Mouse (Mus musculus) embryonic facial prominence, embryonic 12.5 days (tissue): ENCODE results near the gene Trim43c. TPM values are rescaled to one million over a fixed set of nuclear protein-coding genes. Genes with fewer than 3 reads are reported as not detected.
"Not testable (repeated sequence)": the region's sequence is repeated elsewhere in the genome, so short reads cannot be mapped to it uniquely, and the experiment has no call there.

Source experiments
- ATAC-seq: fragments of 200-750 bp; cut with Nextera tagmentation; 2 replicates; pipeline ENCODE4 v1.8.0; 2017; ENCODE audit not compliant: insufficient number of reproducible peaks, insufficient read depth, low FRiP score, low TSS enrichment
- H3K27ac ChIP-seq: fragments of 300-500 bp; sonication (generic); 2 replicates; pipeline ENCODE4 v1.5.1; 2016; ENCODE audit warnings: mild to moderate bottlenecking
- H3K27me3 ChIP-seq: fragments of 300-500 bp; sonication (generic); 2 replicates; pipeline ENCODE4 v1.6.1; 2016; ENCODE audit warnings: mild to moderate bottlenecking, moderate library complexity
- H3K36me3 ChIP-seq: fragments of 300-500 bp; sonication (generic); 2 replicates; pipeline ENCODE4 v1.6.1; 2016; ENCODE audit warnings: mild to moderate bottlenecking
- H3K4me1 ChIP-seq: fragments of 300-500 bp; sonication (generic); 2 replicates; pipeline ENCODE4 v1.6.1; 2016
- H3K4me2 ChIP-seq: fragments of 300-500 bp; sonication (generic); replicated peaks from 2 replicates; pipeline ENCODE4 v1.6.1; 2016; ENCODE audit warnings: mild to moderate bottlenecking, moderate library complexity
- H3K4me3 ChIP-seq: fragments of 300-500 bp; sonication (generic); 2 replicates; pipeline ENCODE4 v1.5.1; 2016; ENCODE audit warnings: mild to moderate bottlenecking
- H3K9ac ChIP-seq: fragments of 300-500 bp; sonication (generic); 2 replicates; pipeline ENCODE4 v1.6.1; 2016; ENCODE audit warnings: mild to moderate bottlenecking, moderate library complexity
- H3K9me3 ChIP-seq: fragments of 300-500 bp; sonication (generic); 2 replicates; pipeline ENCODE4 v1.6.1; 2016; ENCODE audit warnings: mild to moderate bottlenecking, moderate library complexity
- WGBS: fragments of 180-500 bp; shearing (Covaris S2); methylation state at CpG from one replicate; pipeline ENCODE4 v1.1.7; 2016; 5-methylcytosine and 5-hydroxymethylcytosine counted together
- polyA plus RNA-seq: library from polyadenylated mRNA; unstranded; fragments of >200 nt; fragmentation: Nextera tagmentation; extraction: Ambion mirVana; gene quantifications from 2 replicates; pipeline ENCODE4 v1.2.1, GENCODE M21; 2016

Gene Trim43c
- polyA plus RNA-seq = 0.17 TPM in 1 of 2 replicates, not detected in the other

DNA sequence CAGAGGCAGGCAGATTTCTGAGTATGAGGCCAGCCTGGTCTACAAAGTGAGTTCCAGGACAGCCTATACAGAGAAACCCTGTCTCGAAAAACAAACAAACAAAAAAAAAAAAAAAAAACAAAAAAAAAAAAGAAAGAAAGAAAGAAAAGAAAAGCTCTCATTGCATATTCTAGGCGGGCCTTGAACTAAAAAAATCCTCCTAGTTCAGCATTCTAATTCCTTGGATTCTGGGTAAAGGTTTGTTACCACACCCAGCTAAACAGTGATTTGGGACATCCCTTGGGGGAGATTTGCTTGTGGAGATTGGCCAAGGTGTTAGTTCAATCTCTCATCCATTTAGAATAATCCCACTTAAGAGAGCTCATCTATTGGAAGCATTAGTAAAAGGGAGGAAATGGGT, at the start of gene Trim43c:
TSS of gene Trim43c (plus strand) at position 301 of the 400 bp plus-strand sequence.
- not testable (repeated sequence) for H3K27me3 ChIP-seq, H3K36me3 ChIP-seq, H3K4me1 ChIP-seq, H3K27ac ChIP-seq, ATAC-seq, H3K9me3 ChIP-seq, H3K4me2 ChIP-seq, H3K4me3 ChIP-seq, H3K9ac ChIP-seq
- 88% methylated on average over 2 of the region's 2 CpGs for WGBS

DNA sequence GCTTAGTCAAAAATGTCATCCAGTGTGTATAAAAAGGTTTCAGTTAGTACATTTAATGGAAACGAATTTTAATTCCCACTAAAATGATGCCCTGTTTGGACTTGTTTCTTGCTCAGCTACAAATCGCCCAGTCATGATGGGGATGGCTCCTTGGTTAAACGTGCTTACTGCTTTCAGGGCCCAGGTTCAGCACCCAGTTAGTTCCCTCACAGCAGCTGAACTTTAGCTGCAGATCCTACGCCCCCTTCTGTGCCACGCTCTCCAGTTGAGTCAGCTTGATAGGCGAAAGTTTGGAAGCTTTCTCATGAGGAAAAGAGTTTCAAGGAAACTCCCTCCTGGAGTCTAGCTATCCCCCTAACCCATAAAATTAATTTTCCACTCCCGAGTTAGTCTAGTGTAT, 14.1 kb downstream of the Trim43c start:
- not testable (repeated sequence) for H3K4me3 ChIP-seq, H3K36me3 ChIP-seq, H3K4me1 ChIP-seq, H3K9ac ChIP-seq, H3K27me3 ChIP-seq, H3K27ac ChIP-seq, H3K9me3 ChIP-seq, H3K4me2 ChIP-seq, ATAC-seq
- 77% methylated on average over 7 of the region's 7 CpGs for WGBS

DNA sequence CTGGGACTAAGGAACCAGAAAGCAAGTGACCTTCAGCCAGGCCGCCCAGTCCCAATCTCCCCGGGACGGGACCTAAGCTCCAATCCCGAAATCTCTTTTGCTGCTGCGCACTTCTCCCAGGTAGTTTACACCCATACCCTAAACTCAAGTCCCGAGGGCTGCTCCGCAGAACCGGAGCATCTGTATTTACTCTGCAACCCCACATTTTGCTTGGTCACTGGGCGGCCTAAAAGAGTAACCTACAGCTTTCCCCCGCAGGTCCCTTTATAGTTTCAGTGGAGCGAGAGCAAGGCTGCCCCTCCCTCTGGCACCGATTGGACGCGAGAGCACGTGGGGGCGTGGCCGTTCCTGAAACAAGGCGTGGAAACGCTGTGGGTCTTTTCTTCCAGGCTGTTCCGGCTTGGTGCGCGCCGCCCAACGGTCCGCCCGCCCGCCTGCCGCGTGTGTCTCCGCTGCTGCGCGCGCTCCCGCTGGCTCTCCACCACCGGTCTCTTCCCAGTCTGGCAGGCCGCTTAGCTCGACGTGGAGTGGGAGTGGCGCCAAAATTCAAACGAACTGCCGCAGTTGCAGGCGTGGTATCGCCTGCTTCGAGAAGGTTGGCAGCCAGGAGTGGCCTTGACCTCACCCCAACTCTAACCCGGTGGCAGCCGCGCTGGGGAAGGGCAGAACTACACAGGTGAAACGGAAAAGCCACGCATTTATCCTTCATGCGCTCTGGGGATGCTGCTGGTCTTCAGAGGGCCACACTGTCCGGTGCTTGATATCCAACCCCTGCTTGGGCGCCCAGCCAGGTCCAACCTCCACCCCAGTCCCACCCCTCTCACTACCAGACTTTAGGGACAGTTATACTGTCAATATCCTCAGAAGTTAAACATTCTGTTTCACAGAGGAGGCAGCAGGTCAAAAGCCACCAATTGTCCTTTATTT, 19.9 kb downstream of the Trim43c start:
- WGBS = 2% methylated on average over 52 of the region's 52 CpGs
- Histone ChIP-seq H3K4me3 (peak overlapping the region; percentile 43), H3K9ac (peak overlapping the region; percentile 33), H3K4me2 (peak overlapping the region; percentile 62)
- H3K9me3 ChIP-seq, H3K4me1 ChIP-seq, H3K27me3 ChIP-seq, H3K27ac ChIP-seq, H3K36me3 ChIP-seq: not testable (repeated sequence)
- ATAC-seq = peak; percentile 97

Other genes with a start within 250 kb of the Trim43c start
- 35.9 and 39.6 TPM in 2 replicates for gene Mthfsl, start 118.9 kb upstream of the Trim43c start, polyA plus RNA-seq
- gene Bcl2a1d, start 107.2 kb upstream of the Trim43c start, polyA plus RNA-seq = not detected in 2 replicates
- not detected in 2 replicates for gene Bcl2a1a, start 117.7 kb downstream of the Trim43c start, polyA plus RNA-seq